Mouse (Mus musculus): ENCODE data around the gene Asb16. TPM values are rescaled to one million over a fixed set of nuclear protein-coding genes. Genes with fewer than 3 reads are reported as not detected.

The Asb16 gene
- polyA plus RNA-seq (2014; fragmentation: Illumina TruSeq; extraction: RNeasy Lipid Tissue Mini Kit (QIAGEN cat#74804); ENCODE audit: low read depth, low replicate concordance), result 0.07 TPM

GRCm38 (mm10) chr11:102268520-102269244 lies at the start of gene Asb16:
Asb16 (plus strand) TSS chr11:102268743.

DNA sequence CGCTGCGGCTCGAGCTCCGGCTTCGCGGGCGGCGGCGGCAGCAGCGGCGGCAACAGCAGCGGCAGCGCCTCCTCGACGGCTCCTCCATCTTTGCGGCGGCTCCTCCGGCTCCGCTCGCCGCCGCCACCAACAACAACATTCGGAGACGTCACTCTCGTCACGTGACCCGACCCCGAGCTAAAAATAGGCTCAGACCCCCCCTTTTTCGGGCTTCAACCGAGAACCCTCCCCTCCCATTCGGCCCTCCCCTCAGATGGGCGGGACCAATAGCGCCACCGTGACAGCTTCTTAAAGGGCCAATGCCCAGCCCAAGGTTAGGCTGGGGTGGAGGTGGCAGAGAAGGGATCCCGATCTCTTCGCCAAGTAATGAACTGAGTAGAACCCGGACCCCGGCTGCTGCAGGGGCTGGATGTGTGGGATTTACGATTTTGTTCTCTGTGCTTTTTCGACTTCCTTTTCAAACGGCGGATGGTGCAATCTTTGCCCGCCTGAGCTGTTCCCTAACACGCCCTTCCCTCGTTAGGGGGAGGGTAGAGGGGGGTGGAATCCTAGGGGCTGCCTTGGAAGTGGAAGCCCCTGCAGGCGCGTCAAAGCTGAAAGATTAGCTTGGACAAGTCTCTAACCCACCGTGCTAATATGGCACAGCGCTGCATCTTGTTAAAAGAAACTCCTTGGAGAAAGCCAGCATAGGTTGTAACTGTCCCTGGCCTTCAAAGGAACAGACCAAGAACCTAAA lies 38.4 kb upstream of the Asb16 start, which contains the start of gene Hdac5:
Gene Hdac5, minus strand, starts transcription at position 161 of the 736 bp plus-strand sequence.

DNA sequence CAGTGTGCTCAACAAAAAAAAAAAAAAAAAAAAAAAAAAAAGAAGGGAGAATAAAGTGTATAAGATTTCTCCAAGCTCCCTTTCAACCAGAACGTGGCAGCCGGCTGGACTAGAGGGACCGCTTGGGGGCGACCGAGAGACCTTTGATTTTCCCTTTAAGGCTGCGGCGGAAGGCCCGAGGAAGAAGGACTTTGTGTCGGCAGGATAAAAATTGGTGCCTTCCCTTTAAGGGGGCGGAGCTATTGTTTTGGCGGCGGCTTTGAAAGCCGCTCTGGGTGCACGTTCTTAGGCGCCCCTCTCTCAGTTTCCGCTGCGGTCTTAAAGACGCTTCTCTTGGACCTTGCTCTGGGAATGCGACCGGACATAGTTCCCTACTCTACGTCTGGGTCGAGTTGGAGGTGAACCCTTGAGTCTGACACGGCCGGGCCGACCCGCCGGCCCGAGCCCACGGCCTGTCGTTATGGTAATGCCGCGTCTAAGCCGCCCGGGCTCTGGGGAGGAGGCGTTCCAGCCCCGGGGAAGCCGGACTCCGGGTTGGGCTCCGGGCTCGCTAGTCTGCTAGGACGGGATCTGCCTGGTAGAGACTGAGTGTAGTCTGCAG lies 19.8 kb upstream of the Asb16 start, which contains the start of gene BC030867:
Gene BC030867, plus strand, starts transcription at position 253 of the 601 bp plus-strand sequence.

GRCm38 (mm10) chr11:102284501-102285094 lies 16.1 kb downstream of the Asb16 start, which contains the start of gene Tmub2:
Tmub2 (plus strand) TSS chr11:102284931.

GRCm38 (mm10) chr11:102296491-102297472 lies 28.2 kb downstream of the Asb16 start, which contains the start of gene Atxn7l3:
Atxn7l3 (minus strand) TSS chr11:102296631.

GRCm38 (mm10) chr11:102319410-102319792 lies 50.9 kb downstream of the Asb16 start, which contains the start of gene Ubtf:
Ubtf (minus strand) TSS chr11:102319742.

Other genes starting within 250 kb of the Asb16 start
- gene Mpp3, start 240.3 kb upstream of the Asb16 start, polyA plus RNA-seq (2014; fragmentation: Illumina TruSeq; extraction: RNeasy Lipid Tissue Mini Kit (QIAGEN cat#74804); ENCODE audit: low read depth, low replicate concordance), result 2.2 TPM
- 0.28 TPM for gene Cd300lg, start 227.2 kb upstream of the Asb16 start, polyA plus RNA-seq (2014; fragmentation: Illumina TruSeq; extraction: RNeasy Lipid Tissue Mini Kit (QIAGEN cat#74804); ENCODE audit: low read depth, low replicate concordance)
- 0.10 TPM for gene Mpp2, start 180.2 kb upstream of the Asb16 start, polyA plus RNA-seq (2014; fragmentation: Illumina TruSeq; extraction: RNeasy Lipid Tissue Mini Kit (QIAGEN cat#74804); ENCODE audit: low read depth, low replicate concordance)
- gene Ppy, start 167.4 kb upstream of the Asb16 start, polyA plus RNA-seq (2014; fragmentation: Illumina TruSeq; extraction: RNeasy Lipid Tissue Mini Kit (QIAGEN cat#74804); ENCODE audit: low read depth, low replicate concordance), result not detected
- gene Pyy, start 160.9 kb upstream of the Asb16 start, polyA plus RNA-seq (2014; fragmentation: Illumina TruSeq; extraction: RNeasy Lipid Tissue Mini Kit (QIAGEN cat#74804); ENCODE audit: low read depth, low replicate concordance), result not detected
- not detected for gene Nags, start 123.2 kb upstream of the Asb16 start, polyA plus RNA-seq (2014; fragmentation: Illumina TruSeq; extraction: RNeasy Lipid Tissue Mini Kit (QIAGEN cat#74804); ENCODE audit: low read depth, low replicate concordance)
- 1.8 TPM for gene Tmem101, start 112.3 kb upstream of the Asb16 start, polyA plus RNA-seq (2014; fragmentation: Illumina TruSeq; extraction: RNeasy Lipid Tissue Mini Kit (QIAGEN cat#74804); ENCODE audit: low read depth, low replicate concordance)
- 75.9 TPM for gene Lsm12, start 83.4 kb upstream of the Asb16 start, polyA plus RNA-seq (2014; fragmentation: Illumina TruSeq; extraction: RNeasy Lipid Tissue Mini Kit (QIAGEN cat#74804); ENCODE audit: low read depth, low replicate concordance)
- gene G6pc3, start 79.1 kb upstream of the Asb16 start, polyA plus RNA-seq (2014; fragmentation: Illumina TruSeq; extraction: RNeasy Lipid Tissue Mini Kit (QIAGEN cat#74804); ENCODE audit: low read depth, low replicate concordance), result 7.8 TPM
- 0.43 TPM for gene Hdac5, start 38.6 kb upstream of the Asb16 start, polyA plus RNA-seq (2014; fragmentation: Illumina TruSeq; extraction: RNeasy Lipid Tissue Mini Kit (QIAGEN cat#74804); ENCODE audit: low read depth, low replicate concordance)
- 2.6 TPM for gene BC030867, start 19.9 kb upstream of the Asb16 start, polyA plus RNA-seq (2014; fragmentation: Illumina TruSeq; extraction: RNeasy Lipid Tissue Mini Kit (QIAGEN cat#74804); ENCODE audit: low read depth, low replicate concordance)
- 6.2 TPM for gene Tmub2, start 16.2 kb downstream of the Asb16 start, polyA plus RNA-seq (2014; fragmentation: Illumina TruSeq; extraction: RNeasy Lipid Tissue Mini Kit (QIAGEN cat#74804); ENCODE audit: low read depth, low replicate concordance)
- gene Atxn7l3, start 27.9 kb downstream of the Asb16 start, polyA plus RNA-seq (2014; fragmentation: Illumina TruSeq; extraction: RNeasy Lipid Tissue Mini Kit (QIAGEN cat#74804); ENCODE audit: low read depth, low replicate concordance), result 3.8 TPM
- 10.9 TPM for gene Ubtf, start 51.0 kb downstream of the Asb16 start, polyA plus RNA-seq (2014; fragmentation: Illumina TruSeq; extraction: RNeasy Lipid Tissue Mini Kit (QIAGEN cat#74804); ENCODE audit: low read depth, low replicate concordance)
- 0.04 TPM for gene Slc4a1, start 97.5 kb downstream of the Asb16 start, polyA plus RNA-seq (2014; fragmentation: Illumina TruSeq; extraction: RNeasy Lipid Tissue Mini Kit (QIAGEN cat#74804); ENCODE audit: low read depth, low replicate concordance)
- gene Rundc3a, start 124.7 kb downstream of the Asb16 start, polyA plus RNA-seq (2014; fragmentation: Illumina TruSeq; extraction: RNeasy Lipid Tissue Mini Kit (QIAGEN cat#74804); ENCODE audit: low read depth, low replicate concordance), result 0.38 TPM
- gene Slc25a39, start 139.2 kb downstream of the Asb16 start, polyA plus RNA-seq (2014; fragmentation: Illumina TruSeq; extraction: RNeasy Lipid Tissue Mini Kit (QIAGEN cat#74804); ENCODE audit: low read depth, low replicate concordance), result 62.6 TPM
- 1.5 TPM for gene Grn, start 161.6 kb downstream of the Asb16 start, polyA plus RNA-seq (2014; fragmentation: Illumina TruSeq; extraction: RNeasy Lipid Tissue Mini Kit (QIAGEN cat#74804); ENCODE audit: low read depth, low replicate concordance)
- not detected for gene Fam171a2, start 178.9 kb downstream of the Asb16 start, polyA plus RNA-seq (2014; fragmentation: Illumina TruSeq; extraction: RNeasy Lipid Tissue Mini Kit (QIAGEN cat#74804); ENCODE audit: low read depth, low replicate concordance)
- not detected for gene Itga2b, start 201.4 kb downstream of the Asb16 start, polyA plus RNA-seq (2014; fragmentation: Illumina TruSeq; extraction: RNeasy Lipid Tissue Mini Kit (QIAGEN cat#74804); ENCODE audit: low read depth, low replicate concordance)